Mouse (Mus musculus): ENCODE measurements around the gene Nr4a2. TPM values are rescaled to one million over a fixed set of nuclear protein-coding genes. Genes with fewer than 3 reads are reported as not detected.

Gene Nr4a2
- total RNA-seq, 2 experiments from 2014 or later = 6.6 to 7.6 TPM

DNA sequence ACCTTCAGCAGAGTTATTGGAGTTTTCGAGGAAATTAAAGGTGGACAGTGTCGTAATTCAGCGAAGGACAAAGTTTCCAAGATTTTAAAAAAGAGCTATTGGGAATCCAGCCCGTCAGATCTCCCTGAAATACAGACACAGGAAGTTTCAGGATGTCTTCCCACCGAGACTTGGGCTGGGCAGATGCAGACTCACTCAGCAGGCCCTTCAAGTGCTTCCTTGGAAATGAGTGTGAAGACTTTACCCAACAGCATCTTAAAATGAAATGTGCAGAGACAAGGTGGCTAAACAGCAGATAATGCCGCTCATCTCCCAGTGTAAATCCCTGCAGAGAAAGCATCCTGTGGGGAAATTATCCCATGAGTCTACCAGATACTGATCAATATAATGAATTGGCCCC, 10.9 kb downstream of the Nr4a2 start:
- no peak for DNase-seq (ENCODE audit: low spot score in 2 of 2)

DNA sequence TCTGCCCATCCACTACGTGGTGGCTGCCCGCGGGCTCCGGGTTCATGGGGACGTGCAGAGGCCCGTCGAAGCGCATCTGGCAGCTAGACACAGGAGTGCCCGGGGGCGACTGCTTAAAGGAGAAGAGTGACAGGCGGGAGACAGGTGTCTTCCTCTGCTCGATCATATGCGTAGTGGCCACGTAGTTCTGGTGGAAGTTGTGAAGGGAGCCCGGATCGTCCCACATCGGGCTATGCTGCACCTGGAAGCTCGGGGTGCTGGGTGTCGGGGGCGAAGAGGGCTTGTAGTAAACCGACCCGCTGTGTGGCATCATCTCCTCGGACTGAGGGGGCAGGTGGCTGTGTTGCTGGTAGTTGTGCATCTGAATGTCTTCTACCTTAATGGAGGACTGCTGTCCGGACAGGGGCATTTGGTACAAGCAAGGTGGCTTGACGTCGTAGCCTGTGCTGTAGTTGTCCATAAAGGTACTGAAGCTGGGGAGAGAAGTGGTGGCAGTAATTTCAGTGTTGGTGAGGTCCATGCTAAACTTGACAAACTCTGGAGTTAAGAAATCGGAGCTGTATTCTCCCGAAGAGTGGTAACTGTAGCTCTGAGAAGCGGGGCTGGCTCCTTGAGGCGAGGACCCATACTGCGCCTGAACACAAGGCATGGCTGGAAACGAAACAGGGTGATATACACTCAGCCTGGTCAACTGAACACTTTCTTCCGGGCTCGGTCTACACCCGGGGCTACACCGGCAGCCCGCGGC, 11.8 kb downstream of the Nr4a2 start:
- no peak for DNase-seq (ENCODE audit: low spot score in 2 of 2)

DNA sequence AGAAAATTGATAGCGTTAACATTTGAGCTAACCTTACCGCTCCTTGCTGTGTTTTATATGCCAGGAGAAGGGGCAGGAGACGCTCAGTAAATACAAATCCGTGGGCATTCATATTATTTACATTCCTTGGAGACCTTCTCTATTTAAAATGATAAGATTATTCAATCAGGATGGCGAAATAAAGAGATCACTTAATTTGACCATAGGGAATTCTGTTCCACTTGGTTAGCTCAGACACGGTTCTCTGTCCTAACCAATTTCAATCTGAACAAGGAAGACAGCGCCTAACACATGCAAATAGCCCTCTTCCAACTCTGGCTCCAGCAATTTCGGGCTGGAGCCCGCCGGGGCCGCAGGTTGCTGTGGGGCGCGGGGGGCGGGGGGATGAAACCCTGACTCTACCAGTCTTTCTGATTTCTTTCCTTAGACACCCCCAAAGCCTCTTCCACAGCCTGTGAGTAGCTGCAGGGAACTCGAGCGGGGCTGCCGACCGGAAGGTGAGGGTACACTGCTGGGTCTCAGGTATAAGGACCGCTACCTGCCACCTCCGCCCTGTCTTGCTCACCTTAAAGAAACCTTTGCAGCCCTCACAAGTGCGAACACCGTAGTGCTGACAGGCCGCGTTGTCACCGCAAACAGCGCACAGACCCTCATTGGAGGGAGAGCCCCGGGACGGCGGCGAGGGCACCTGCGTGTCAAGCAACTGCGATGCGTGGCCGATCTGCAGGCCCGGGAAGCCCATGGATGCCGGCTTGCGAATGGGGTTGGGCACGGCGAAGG, 12.6 kb downstream of the Nr4a2 start:
- DNase-seq (ENCODE audit: low spot score in 2 of 2) = no peak

DNA sequence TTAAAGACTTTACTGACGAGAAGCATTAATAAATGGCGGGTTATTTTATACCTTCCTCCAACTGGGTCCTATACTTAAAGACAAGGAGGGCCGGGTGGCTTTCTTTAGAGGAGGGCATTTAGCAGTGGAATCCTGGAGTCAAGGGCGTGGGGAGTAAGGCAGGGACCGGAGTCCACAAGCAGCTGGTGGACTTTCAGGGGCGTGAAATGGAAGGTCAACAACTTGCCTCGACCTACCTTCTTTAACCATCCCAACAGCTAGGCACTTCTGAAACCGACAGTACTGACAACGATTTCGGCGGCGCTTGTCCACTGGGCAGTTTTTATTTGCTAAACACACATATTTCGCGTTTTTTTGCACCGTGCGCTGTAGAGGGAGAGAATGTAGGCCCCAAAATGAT, 13.4 kb downstream of the Nr4a2 start:
- DNase-seq (ENCODE audit: low spot score in 2 of 2) = no peak

DNA sequence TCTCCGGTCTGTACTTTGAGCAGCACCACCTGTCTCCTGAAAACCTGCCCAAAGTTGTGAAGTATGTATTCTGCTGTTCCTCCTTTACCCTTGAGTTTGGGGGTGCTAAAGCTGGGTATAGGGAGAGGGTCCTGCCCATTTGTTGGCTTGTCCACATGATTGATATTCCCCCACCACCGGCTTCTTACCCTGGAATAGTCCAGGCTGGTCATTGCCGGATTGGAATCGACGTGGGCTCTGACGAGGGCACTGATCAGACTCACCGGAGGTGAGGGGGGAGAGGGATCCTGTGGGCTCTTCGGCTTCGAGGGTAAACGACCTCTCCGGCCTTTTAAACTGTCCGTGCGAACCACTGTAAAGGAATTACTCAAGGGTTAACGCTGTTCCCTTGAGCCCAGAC, 13.9 kb downstream of the Nr4a2 start:
- no peak for DNase-seq (ENCODE audit: low spot score in 2 of 2)

DNA sequence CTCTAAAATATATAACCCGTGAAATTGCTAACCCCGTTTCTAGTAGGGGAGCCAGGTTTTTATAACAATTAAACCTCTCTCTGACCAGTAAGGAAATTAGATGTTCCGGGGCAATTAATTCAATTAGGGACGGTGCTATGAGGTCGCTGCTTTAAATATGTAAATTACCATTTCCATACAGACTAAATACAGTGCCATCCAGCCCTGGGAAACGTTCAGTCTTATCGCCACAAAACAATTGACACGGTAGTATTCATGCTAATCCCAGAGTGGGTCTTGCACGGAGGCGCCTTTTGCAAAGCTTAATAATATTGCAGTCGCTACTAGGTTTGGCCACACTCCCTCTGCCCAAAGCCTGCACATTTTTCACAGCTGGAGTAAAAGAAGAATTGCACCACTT, 14.5 kb downstream of the Nr4a2 start:
- no peak for DNase-seq (ENCODE audit: low spot score in 2 of 2)

DNA sequence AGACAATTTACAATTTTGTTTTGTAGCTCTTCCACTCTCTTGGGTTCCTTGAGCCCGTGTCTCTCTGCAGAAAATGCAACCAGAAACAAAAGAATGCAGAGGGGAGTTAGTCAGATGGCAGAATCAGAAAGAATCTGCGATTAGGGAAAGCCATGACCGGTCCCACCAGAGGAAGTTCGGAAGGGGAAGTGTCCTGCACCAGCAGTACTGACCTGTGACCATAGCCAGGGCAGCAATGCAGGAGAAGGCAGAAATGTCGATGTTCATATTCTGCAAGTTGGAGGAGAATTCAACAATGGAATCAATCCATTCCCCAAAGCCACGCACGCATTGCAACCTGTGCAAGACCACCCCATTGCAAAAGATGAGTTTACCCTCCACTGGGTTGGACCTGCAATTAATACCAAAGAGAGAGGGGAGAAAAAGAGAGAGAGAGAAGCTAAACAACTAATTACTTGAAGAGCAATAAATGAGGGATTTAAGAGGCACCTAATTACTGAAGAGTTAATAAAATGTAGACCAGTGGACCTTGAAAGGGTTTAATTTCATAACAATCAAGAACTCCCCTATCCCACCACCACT, 15.4 kb downstream of the Nr4a2 start:
- no peak for DNase-seq (ENCODE audit: low spot score in 2 of 2)

DNA sequence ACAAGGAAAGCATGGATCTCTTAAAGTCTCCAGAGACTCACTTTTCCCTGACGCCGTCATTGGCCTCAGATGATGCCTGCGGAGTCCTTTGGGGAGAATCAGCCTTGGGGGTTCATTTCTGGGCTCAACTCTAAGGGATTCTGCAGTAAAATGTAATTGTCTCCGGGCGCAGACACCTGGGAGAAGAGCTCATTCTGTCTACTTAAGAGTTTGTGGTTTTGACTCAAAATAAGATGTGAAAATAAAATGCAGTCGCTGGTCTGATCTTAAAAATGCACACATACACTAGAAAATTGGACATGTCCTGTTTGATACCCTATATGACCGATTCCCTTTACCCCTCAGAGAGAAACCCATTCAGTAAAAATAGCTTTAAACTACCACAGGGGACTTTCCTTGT, 18.4 kb downstream of the Nr4a2 start:
- no peak for DNase-seq (ENCODE audit: low spot score in 2 of 2)

DNA sequence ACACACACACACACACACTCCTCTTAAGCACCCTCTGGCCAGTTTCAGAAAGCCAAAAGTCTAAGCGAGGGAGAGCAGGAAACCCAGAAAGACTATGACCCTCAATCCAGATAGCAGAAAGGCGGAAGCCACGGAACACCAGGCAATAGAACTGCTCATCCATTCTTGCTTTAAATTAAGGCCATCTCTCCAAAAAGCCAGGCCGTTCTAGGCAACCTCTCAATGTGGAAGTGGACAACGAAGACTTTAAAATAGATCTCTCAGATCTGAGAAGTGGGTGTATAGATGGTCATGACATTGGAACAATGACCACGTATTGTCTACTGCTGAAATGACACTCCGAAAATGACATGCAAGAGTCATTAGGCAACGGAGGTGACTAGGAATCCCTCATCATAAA, 19.1 kb downstream of the Nr4a2 start:
- DNase-seq (ENCODE audit: low spot score in 2 of 2) = no peak

DNA sequence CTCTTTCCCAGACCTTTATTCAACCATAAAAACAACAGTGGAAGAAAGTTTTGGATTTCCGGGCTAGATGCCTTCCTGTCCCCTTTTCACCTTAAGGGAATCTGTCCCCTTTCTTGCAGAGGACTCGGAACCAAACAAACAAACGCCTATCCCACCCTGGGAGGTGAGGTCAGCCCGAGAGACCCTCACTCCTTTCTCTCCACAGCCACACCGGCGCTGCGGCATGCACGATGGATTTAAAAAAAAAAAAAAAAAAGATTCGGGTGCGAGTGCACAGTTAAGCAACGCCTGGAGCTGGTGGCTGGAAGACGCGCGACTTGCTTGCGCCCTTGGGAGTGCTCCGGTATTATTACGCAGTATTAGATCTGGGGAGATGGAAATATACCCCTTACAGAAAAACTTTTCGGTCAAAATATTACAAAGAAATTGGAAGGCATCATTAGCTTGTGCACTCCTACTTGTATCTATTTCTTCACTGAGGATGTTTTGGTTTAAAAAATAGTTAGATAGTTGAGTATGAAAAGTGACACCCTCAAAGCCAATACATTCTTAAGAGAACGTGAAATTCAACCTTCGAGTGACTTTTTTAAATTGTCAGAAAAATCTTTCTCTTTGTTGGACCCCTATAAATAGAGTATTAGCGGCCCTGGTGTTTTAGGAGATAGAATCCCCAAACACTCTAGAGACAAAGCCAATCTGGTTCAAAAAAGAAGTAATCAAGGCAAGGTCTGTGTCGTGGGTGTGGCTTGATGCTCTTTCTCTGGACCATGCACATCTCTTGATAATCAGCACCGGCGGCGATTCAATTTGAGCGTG, 19.8 kb downstream of the Nr4a2 start:
- DNase-seq (ENCODE audit: low spot score in 2 of 2) = no peak

DNA sequence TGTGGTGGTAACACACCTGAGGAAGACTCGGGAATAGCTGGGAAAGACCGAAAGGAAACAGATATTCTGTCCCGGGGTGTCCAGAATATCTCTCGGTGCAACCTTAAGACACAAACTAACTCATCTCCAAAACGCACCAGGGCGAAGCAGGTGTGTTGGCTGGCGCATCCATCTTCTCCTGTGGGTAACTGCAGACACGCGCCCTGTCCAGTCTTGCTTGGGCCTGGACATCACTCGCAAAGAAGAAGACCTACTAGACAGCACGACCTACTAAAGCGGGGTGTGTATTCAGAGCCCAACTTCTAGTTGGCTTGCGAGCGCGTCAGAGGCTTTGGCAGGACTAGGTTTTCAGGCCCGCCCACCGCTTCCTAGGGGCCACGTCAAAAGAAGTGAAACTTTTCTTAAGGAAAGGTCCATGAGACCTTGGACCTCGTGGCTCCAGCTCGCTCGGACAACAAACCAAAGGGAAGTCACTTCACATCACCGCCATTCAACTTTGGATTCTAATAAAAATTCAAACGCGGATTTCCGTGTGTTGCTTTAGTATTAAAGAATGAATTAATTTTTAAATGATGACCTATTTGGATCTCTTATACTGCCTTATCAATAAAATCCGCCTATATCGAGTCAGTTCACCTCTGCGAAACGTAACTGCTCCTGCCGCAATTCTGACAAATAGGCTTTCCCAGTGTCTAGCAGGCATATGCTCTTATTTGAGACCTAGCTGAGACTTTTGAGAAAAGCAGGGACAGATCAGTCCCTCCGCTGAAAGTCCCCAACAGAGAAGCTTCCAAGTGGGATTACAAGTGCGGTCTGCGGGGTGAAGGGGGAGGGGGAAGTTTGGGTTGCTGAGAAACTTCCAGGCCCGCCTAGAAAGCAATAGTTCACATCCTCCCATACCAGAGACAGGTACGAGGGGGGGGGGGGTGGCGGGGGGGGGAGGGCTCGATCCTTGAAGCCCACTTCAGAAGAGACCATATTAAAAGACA, 20.7 kb downstream of the Nr4a2 start:
- DNase-seq (ENCODE audit: low spot score in 2 of 2) = no peak

DNA sequence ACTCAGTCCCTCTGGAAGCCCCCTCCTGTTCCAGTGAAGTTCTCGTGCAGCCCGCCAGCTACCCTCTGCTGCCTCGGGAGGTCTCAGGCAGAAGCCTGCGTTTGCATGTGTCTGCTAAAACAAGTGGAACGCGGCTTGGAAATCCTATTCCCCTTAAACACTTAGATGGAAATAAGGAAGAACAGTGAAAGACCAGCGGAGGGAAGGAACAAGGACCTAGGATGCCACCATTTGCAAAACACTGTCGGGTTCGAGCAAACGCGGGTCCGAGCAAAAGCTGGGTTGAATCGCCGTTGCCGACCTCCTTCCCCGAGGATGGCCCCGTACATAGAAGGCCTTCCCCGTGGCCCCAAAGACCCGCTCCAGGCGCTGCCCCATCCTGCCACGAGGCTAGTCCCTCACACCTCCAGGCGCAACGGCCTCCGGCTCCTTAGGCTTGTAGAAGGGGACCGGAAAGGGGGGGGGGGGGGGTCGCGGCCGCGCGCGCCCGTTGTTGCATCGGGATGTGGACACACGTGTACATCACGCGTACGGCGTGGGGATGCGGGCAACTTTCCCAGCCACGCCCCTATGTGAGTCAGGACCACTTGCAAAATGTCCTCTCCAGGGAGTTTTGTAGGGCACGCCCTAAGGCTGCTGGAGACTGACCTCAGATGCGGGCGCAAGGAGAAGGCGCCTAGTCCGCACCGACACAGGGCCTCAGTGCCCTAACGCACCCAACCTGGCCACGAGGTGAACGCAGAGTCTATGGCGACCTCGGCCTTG, 21.5 kb downstream of the Nr4a2 start:
- DNase-seq (ENCODE audit: low spot score in 2 of 2) = no peak

DNA sequence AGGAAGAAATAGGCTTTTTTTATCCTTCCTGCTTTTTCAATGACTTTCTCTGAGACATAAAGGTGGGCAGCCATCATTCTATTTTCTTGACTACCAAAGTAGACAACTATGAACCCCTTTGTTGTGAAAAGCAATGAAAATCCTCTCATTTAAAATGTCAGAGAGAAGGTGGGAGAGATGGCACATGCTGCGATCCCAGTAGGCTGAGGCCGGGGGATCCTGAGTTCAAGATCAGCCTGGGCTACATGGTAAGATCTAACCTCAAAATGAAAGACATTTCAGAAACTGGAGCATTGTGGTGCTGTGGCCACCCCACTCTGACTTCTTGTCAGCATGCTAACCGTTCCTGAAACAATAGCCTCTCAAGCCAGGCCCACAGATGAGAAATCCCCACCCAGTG, 23.6 kb downstream of the Nr4a2 start:
- DNase-seq (ENCODE audit: low spot score in 2 of 2) = no peak

DNA sequence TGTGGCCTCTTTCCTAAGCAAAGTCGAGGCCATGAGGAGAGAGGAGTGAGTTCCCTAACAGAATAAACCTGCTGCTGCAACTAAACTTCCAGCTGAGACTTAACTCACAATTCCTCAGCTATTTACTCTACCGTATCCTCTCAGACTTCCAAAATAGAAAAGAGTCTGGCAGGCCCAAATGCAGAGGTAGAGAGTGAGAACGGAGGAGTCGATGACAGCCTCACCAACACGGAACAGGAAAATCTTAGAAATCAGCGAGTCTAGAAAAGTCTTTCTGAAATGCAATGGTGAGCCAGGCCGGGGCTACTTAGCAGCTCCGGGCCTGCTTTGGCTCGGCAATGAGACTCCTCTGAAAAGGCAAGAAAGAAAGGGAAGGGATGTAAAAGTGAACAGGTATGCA, 51.4 kb downstream of the Nr4a2 start:
- no peak for DNase-seq (ENCODE audit: low spot score in 2 of 2)

DNA sequence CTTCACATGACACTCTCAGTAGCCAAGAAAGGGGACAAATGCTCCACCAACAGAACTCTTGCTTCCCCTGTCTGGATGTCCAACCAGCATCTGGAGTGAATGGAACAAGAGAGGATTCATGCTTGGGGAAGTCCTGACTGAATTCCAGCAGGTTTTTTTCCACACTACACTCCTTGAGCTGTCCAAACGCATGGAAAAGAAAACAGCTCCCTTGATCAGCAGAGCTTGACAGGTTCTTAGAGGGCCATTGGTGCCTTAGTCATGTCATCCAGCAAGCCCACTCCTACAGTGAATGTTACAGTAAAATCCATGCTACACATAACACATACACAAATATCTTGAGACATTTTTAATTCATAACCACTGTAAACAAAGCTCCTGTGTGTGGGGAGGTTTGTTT, 60.3 kb downstream of the Nr4a2 start:
- DNase-seq (ENCODE audit: low spot score in 2 of 2) = no peak
